Mouse (Mus musculus) testis, adult 2 months (tissue): ENCODE results near the gene Ddah1.

ENCODE experiments used
- CTCF ChIP-seq: fragments of 200-500 bp; IDR thresholded peaks from 2 replicates; pipeline ENCODE4 v1.5.1; 2012; ENCODE audit warnings: low read depth, mild to moderate bottlenecking, inconsistent platforms, low read length, moderate library complexity; ENCODE audit not compliant: control insufficient read depth, insufficient read depth, insufficient replicate concordance
- POLR2A ChIP-seq: fragments of 200-500 bp; IDR thresholded peaks from 2 replicates; pipeline ENCODE4 v1.6.1; 2012; ENCODE audit warnings: low read depth, mild to moderate bottlenecking, inconsistent platforms, low read length, moderate library complexity; ENCODE audit not compliant: control insufficient read depth

DNA sequence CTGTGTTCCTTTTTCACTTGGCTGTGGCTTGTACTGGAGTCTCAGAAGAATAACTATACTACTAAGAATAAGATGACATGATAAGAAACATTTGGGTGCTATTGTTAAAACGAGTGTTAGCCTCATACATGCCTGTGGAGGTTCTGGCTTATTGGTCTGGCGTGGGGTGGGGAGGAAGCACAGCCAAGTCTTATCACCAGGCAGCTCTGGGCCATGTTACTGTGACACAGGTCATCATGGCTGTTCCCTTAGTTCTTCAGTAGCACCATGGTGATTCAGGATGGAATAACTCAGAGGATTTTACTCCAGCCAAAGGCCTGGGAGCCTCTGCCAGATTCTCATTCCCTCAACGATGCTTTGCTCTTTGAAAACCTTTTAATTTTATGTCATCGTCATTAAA, 38.8 kb upstream of the Ddah1 start:
- TF ChIP-seq CTCF (no peak), POLR2A (no peak)
